Mouse (Mus musculus) erythroblast, embryonic 14.5 days (primary cell): ENCODE results near the gene Ythdf1.

Source experiments
- GATA1 ChIP-seq: IDR thresholded peaks from 2 replicates; pipeline ENCODE4 v1.6.1; 2012; ENCODE audit warnings: low read length, inconsistent platforms, mixed read lengths
- TAL1 ChIP-seq: IDR thresholded peaks from 3 replicates; pipeline ENCODE4 v1.6.1; 2012; ENCODE audit warnings: low read length, inconsistent platforms, mixed read lengths

DNA sequence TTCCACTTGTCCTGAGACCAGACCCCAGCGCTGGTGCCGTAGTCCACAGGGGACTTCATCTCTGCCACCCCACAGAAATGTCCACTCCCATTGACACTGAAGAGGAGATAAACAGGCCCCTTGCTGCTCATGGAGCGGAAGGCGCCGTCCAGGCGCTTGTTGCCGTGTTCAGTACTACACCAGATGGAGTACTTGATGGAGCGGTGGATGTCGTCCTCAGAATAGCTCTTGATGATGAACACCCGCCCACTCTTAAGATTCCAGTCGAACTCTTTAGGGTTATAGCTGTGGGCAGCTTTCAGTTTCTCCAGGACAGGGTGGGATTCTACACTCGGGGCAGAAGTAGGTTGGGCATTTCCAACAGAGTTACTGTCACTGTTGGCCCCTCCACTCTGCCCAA lies 9.8 kb downstream of the Ythdf1 start:
- TF ChIP-seq GATA1 (no peak), TAL1 (no peak)
